Mouse (Mus musculus) heart, postnatal 10 days (tissue): ENCODE measurements around the gene Gpatch3. TPM values are rescaled to one million over a fixed set of nuclear protein-coding genes. Genes with fewer than 3 reads are reported as not detected.

Source experiments
- microRNA-seq, 2 experiments: library from miRNA; unstranded; fragments of <30 nt; microRNA quantifications; one replicate each; pipeline ENCODE4 v1.2.0; 2022
- total RNA-seq, 2 experiments: library from RNA; stranded (reverse); gene quantifications; 2 replicates each; pipeline ENCODE4 v1.2.3; 2021

The Gpatch3 gene
- total RNA-seq, 2 experiments from 2014 or later = 5.1 to 8.3 TPM

Small RNA genes within 50 kb of the gene (microRNA-seq; reads per million reads assigned to microRNA genes)
- 0 reads per million in 2 experiments for gene Gm23158

Other genes starting within 250 kb of the Gpatch3 start
- gene Wdtc1, start 221.3 kb upstream of the Gpatch3 start, total RNA-seq = 10 to 100 TPM; 55.3 to 58.8 TPM
- gene Slc9a1, start 205.0 kb upstream of the Gpatch3 start, total RNA-seq = 10 to 100 TPM; 21.4 to 24.2 TPM
- 1 to 10 TPM in 1 of 2 experiments, under 1 TPM in 1; 0.87 to 8.5 TPM for gene Tent5b, start 94.6 kb upstream of the Gpatch3 start, total RNA-seq
- 1 to 10 TPM; 1.6 to 2.8 TPM for gene Trnp1, start 76.2 kb upstream of the Gpatch3 start, total RNA-seq
- not detected for gene Kdf1, start 55.8 kb upstream of the Gpatch3 start, total RNA-seq
- gene Nudc, start 28.7 kb upstream of the Gpatch3 start, total RNA-seq = 10 to 100 TPM; 71.0 to 74.5 TPM
- gene Nr0b2, start 21.4 kb upstream of the Gpatch3 start, total RNA-seq = 10 to 100 TPM; 13.9 to 20.4 TPM
- gene Gpn2, start 9.6 kb downstream of the Gpatch3 start, total RNA-seq = 1 to 10 TPM; 9.0 to 9.8 TPM
- gene Sfn, start 27.4 kb downstream of the Gpatch3 start, total RNA-seq = 1 to 10 TPM; 1.3 to 1.9 TPM
- 10 to 100 TPM; 21.9 to 25.0 TPM for gene Zdhhc18, start 75.4 kb downstream of the Gpatch3 start, total RNA-seq
- gene Pigv, start 97.9 kb downstream of the Gpatch3 start, total RNA-seq = 10 to 100 TPM in 1 of 2 experiments, 1 to 10 TPM in 1; 8.6 to 11.2 TPM
- 10 to 100 TPM; 55.3 to 61.9 TPM for gene Arid1a, start 182.0 kb downstream of the Gpatch3 start, total RNA-seq